Mouse (Mus musculus) heart, postnatal 36 days (tissue): Measurements from ENCODE around the gene Mgat2. TPM values are rescaled to one million over a fixed set of nuclear protein-coding genes. Genes with fewer than 3 reads are reported as not detected.
A peak's percentile ranks its signal among the peaks of the same experiment; 100 is the strongest.
"Not testable (repeated sequence)": the region's sequence is repeated elsewhere in the genome, so short reads cannot be mapped to it uniquely, and the experiment has no call there.

Source experiments
- DNase-seq, 2 experiments: peaks; one replicate each; pipeline ENCODE4 v3.0.0; 2021 to 2022
- intact Hi-C: fragments of 180-260 bp; cut with DNase I; formaldehyde crosslinking; loops from one replicate; pipeline ENCODE4 v1.15.1; 2025
- total RNA-seq, 2 experiments: library from RNA; stranded (reverse); gene quantifications; 2 replicates each; pipeline ENCODE4 v1.2.3; 2021

The Mgat2 gene
- 10 to 100 TPM; 18.8 to 20.6 TPM for total RNA-seq

- intact Hi-C loops, result loop anchor here (1.0 kb wide), 1 partner anchor 14 kb away; the partner anchor contains the start of gene Gm49383
- DNase-seq, result peak; percentile 98 to 99
Observed at GRCm38 (mm10) chr12:69183583-69184308, at the start of gene Mgat2, which contains the start of gene Rpl36al. TSS of gene Mgat2 (plus strand) at chr12:69184157. TSS of gene Rpl36al (minus strand) at chr12:69184083.

GRCm38 (mm10) chr12:69139201-69139600 is 44.8 kb upstream of the Mgat2 start:
- DNase-seq, result no peak
- intact Hi-C loops, result no loop called here

- intact Hi-C loops, result no loop called here
- no peak for DNase-seq
Observed at GRCm38 (mm10) chr12:69139841-69140240, 44.1 kb upstream of the Mgat2 start.

GRCm38 (mm10) chr12:69143460-69143859 is 40.5 kb upstream of the Mgat2 start:
- no peak for DNase-seq
- intact Hi-C loops, result no loop called here

GRCm38 (mm10) chr12:69147166-69147735 is 36.7 kb upstream of the Mgat2 start:
- intact Hi-C loops, result no loop called here
- no peak for DNase-seq

- intact Hi-C loops, result no loop called here
- no peak for DNase-seq
Observed at GRCm38 (mm10) chr12:69150049-69150448, 33.9 kb upstream of the Mgat2 start.

GRCm38 (mm10) chr12:69155923-69156322 is 28.0 kb upstream of the Mgat2 start:
- no peak for DNase-seq
- intact Hi-C loops, result no loop called here

- intact Hi-C loops, result no loop called here
- no peak for DNase-seq
Observed at GRCm38 (mm10) chr12:69156436-69156835, 27.5 kb upstream of the Mgat2 start.

GRCm38 (mm10) chr12:69157107-69157506 is 26.9 kb upstream of the Mgat2 start:
- intact Hi-C loops, result no loop called here
- no peak for DNase-seq

- no peak for DNase-seq
- intact Hi-C loops, result no loop called here
Observed at GRCm38 (mm10) chr12:69158366-69158764, 25.6 kb upstream of the Mgat2 start.

- peak; percentile 97 for DNase-seq
- intact Hi-C loops, result not testable (repeated sequence)
Observed at GRCm38 (mm10) chr12:69158765-69159577, 25.0 kb upstream of the Mgat2 start, which contains the start of gene Rps29. TSS of gene Rps29 (minus strand) at chr12:69159186.

GRCm38 (mm10) chr12:69159578-69159940 is 24.4 kb upstream of the Mgat2 start:
- intact Hi-C loops, result no loop called here
- DNase-seq, result peak in 1 of 2 experiments; percentile 44

GRCm38 (mm10) chr12:69160677-69161076 is 23.3 kb upstream of the Mgat2 start:
- intact Hi-C loops, DNase-seq: not testable (repeated sequence)

- intact Hi-C loops, DNase-seq: not testable (repeated sequence)
Observed at GRCm38 (mm10) chr12:69163586-69163985, 20.4 kb upstream of the Mgat2 start.

- DNase-seq, result no peak
- intact Hi-C loops, result no loop called here
Observed at GRCm38 (mm10) chr12:69164904-69165303, 19.1 kb upstream of the Mgat2 start.

- DNase-seq, intact Hi-C loops: not testable (repeated sequence)
Observed at GRCm38 (mm10) chr12:69166861-69167581, 16.9 kb upstream of the Mgat2 start.

- no peak for DNase-seq
- intact Hi-C loops, result no loop called here
Observed at GRCm38 (mm10) chr12:69167656-69168460, 16.1 kb upstream of the Mgat2 start.

GRCm38 (mm10) chr12:69168461-69169106 is 15.4 kb upstream of the Mgat2 start, which contains the start of gene Lrr1:
TSS of gene Lrr1 (plus strand) at chr12:69168814.
- intact Hi-C loops, result no loop called here
- DNase-seq, result peak; percentile 92 to 96

- no peak for DNase-seq
- intact Hi-C loops, result no loop called here
Observed at GRCm38 (mm10) chr12:69171307-69171706, 12.7 kb upstream of the Mgat2 start.
